Mouse (Mus musculus) kidney, embryonic 15.5 days (tissue): ENCODE results near the gene Tmem120a. TPM values are rescaled to one million over a fixed set of nuclear protein-coding genes. Genes with fewer than 3 reads are reported as not detected.
A peak's percentile ranks its signal among the peaks of the same experiment; 100 is the strongest.

Source experiments
- ATAC-seq: fragments of 200-750 bp; cut with Nextera tagmentation; replicated peaks from 2 replicates; pipeline ENCODE4 v1.8.0; 2017; ENCODE audit warnings: moderate TSS enrichment; ENCODE audit not compliant: low FRiP score
- H3K27ac ChIP-seq: fragments of 300-500 bp; sonication (generic); 2 replicates; pipeline ENCODE4 v1.5.1; 2015; ENCODE audit warnings: mild to moderate bottlenecking, inconsistent platforms
- H3K27me3 ChIP-seq: fragments of 300-500 bp; sonication (generic); 2 replicates; pipeline ENCODE4 v1.6.1; 2015; ENCODE audit warnings: inconsistent platforms
- H3K36me3 ChIP-seq: fragments of 300-500 bp; sonication (generic); 2 replicates; pipeline ENCODE4 v1.6.1; 2015; ENCODE audit warnings: inconsistent platforms
- H3K4me1 ChIP-seq: fragments of 300-500 bp; sonication (generic); 2 replicates; pipeline ENCODE4 v1.6.1; 2015; ENCODE audit warnings: inconsistent platforms
- H3K4me2 ChIP-seq: fragments of 300-500 bp; sonication (generic); 2 replicates; pipeline ENCODE4 v1.6.1; 2015; ENCODE audit warnings: moderate library complexity, mild to moderate bottlenecking, inconsistent platforms
- H3K4me3 ChIP-seq: fragments of 300-500 bp; sonication (generic); replicated peaks from 2 replicates; pipeline ENCODE4 v1.5.1; 2015; ENCODE audit warnings: mild to moderate bottlenecking, inconsistent platforms
- H3K9ac ChIP-seq: fragments of 300-500 bp; sonication (generic); 2 replicates; pipeline ENCODE4 v1.6.1; 2015; ENCODE audit warnings: mild to moderate bottlenecking, inconsistent platforms
- H3K9me3 ChIP-seq: fragments of 300-500 bp; sonication (generic); replicated peaks from 2 replicates; pipeline ENCODE4 v1.6.1; 2016; ENCODE audit warnings: inconsistent platforms
- WGBS: fragments of 180-500 bp; shearing (Covaris S2); methylation state at CpG from one replicate; pipeline ENCODE4 v1.1.7; 2015; ENCODE audit warnings: mixed read lengths; 5-methylcytosine and 5-hydroxymethylcytosine counted together
- microRNA-seq: library from miRNA; unstranded; fragments of <30 nt; microRNA quantifications from one replicate; pipeline ENCODE4, GENCODE M21; 2016
- polyA plus RNA-seq: library from polyadenylated mRNA; unstranded; fragments of >200 nt; fragmentation: Nextera tagmentation; extraction: Ambion mirVana; gene quantifications from 2 replicates; pipeline ENCODE4 v1.2.1, GENCODE M21; 2015

Tmem120a gene
- polyA plus RNA-seq, 1 experiment from 2014 or later: 68.1 TPM

DNA sequence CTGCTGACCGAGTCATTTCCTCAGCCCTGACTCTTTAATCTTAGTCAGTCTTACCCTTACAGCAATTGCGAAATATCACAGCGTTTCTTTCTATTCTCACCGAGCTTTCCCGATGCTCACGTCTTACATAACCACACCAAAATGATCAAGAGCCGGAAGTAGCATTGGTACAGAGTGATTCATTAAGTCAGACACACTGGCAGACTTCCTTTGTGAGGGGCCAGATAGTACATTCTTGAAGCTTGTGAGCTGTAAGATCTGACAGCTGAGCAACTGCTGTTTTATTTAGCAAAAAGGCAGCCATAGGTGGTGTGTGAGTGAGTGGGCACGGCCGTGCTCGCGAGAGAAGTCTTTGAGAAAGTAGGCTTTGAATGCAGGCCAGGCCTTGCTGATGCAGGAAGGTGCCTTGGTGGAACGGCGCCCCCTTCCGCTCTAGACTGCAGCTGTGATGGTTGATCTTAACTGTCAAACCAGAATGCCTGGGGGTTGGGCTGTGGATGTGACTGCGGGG is 41.5 kb downstream of the Tmem120a start:
- ATAC-seq: no peak
- Histone ChIP-seq H3K36me3 (peaks cover 46% of the 10 kb centered on the region), H3K4me1 (no peaks in the 10 kb centered on the region), H3K9ac (no peak overlapping the region), H3K4me2 (no peak overlapping the region), H3K27ac (0 out of 2 replicates have a peak overlapping the region, but pooled peaks have one; percentile 28), H3K9me3 (no peaks in the 10 kb centered on the region), H3K4me3 (no peak overlapping the region), H3K27me3 (no peaks in the 10 kb centered on the region)
- 71% methylated on average over 15 of the region's 15 CpGs for WGBS

DNA sequence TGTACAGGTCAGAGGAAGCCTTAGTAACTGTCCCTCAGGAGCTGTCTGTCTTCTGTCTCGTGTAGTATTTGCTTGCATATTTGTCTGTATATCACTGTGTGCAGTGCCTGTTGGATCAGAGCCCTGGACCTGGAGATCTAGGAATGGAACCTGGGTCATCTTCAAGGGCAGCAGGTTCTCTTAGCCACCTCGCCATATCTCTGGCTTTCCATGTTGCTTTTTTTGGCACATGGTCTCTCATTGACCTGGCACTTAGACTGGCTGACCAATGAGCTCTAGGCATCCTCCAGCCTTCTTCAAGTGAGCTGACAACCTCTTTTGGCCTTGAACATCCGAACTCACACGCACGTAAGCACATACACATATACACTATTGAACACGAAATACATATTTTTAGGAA is 42.1 kb downstream of the Tmem120a start:
- peaks cover 40% of the 10 kb centered on the region for H3K36me3 ChIP-seq
- H3K9ac ChIP-seq: no peak overlapping the region
- no peaks in the 10 kb centered on the region for H3K4me1 ChIP-seq
- H3K27me3 ChIP-seq: no peaks in the 10 kb centered on the region
- no peak overlapping the region for H3K4me2 ChIP-seq
- 0 out of 2 replicates have a peak overlapping the region, but pooled peaks have one; percentile 28 for H3K27ac ChIP-seq
- WGBS: 88% methylated on average over 6 of the region's 6 CpGs
- H3K9me3 ChIP-seq: no peaks in the 10 kb centered on the region
- no peak overlapping the region for H3K4me3 ChIP-seq
- no peak for ATAC-seq

DNA sequence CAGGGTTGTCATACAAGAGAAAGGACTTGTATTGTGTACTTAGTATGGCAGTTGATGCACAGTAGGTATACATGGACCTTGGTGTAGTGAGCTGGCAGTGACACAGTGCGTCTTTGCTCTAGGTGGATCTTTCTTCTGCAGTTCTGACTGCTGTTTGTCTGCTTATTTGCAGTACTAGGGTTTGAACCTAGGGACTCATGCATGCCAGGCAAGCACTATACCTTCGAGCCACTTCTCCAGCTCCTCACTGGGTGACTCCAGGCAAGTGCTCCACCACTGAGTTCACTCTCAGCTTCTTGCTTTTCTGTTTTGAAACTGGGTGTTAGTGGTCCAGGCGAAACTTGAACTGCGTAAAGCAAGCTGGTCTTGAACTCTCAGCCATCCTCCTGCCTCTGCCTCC is 42.6 kb downstream of the Tmem120a start:
- Histone ChIP-seq H3K36me3 (peaks cover 34% of the 10 kb centered on the region), H3K4me1 (no peaks in the 10 kb centered on the region), H3K27ac (no peak overlapping the region), H3K9me3 (no peaks in the 10 kb centered on the region), H3K4me2 (no peak overlapping the region), H3K27me3 (no peaks in the 10 kb centered on the region), H3K4me3 (no peak overlapping the region), H3K9ac (no peak overlapping the region)
- 97% methylated on average over 4 of the region's 4 CpGs for WGBS
- no peak for ATAC-seq

DNA sequence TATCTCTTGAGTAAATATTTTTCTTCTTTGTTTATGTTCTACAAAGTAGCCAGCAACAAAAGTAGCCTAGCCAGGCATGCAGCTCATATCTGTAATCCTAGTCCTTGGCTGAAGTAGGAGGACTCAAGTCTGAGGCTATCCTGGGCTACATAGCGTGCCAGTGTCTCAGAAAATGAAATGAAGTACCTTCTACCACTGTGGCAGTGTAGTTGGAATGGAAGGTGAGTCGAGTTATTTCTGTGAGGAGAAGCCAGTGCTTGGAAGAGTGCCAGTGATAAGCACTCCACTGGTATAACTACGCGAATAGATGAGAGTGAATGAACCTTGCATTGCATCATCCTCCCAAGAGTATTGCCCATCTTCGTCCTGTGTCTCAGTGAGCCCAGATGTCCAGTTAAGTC is 46.5 kb downstream of the Tmem120a start:
- ATAC-seq: no peak
- Histone ChIP-seq H3K36me3 (peaks cover 33% of the 10 kb centered on the region), H3K4me1 (peaks cover 12% of the 10 kb centered on the region), H3K4me2 (no peak overlapping the region), H3K9ac (no peak overlapping the region), H3K4me3 (no peak overlapping the region), H3K9me3 (no peaks in the 10 kb centered on the region), H3K27me3 (no peaks in the 10 kb centered on the region), H3K27ac (no peak overlapping the region)
- WGBS: 90% methylated on average over 5 of the region's 5 CpGs

DNA sequence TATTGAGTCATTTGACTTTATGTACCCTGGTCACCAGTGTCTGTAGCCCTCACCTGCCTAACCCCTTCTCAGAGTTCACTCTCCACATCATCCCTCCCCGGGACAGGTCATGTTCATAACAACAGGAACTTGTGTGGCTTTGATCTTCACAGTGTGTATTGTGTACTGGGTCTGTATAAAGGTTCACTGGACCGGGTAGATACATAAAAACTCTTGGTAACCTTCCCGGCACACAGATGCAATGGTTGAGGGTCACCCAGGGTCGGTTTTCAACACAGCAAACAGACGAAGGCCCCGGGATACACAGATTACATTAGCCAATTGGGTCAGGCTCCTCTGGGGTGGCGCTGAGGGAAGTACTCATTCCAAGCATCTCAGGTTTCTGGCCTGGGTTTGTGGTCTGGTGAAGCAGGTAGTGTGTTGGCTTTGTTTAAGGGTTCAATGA is 48.9 kb downstream of the Tmem120a start:
- peaks cover 15% of the 10 kb centered on the region for H3K4me1 ChIP-seq
- H3K27me3 ChIP-seq: no peaks in the 10 kb centered on the region
- no peak overlapping the region for H3K9ac ChIP-seq
- 57% methylated on average over 7 of the region's 7 CpGs for WGBS
- H3K4me3 ChIP-seq: no peak overlapping the region
- H3K27ac ChIP-seq: no peak overlapping the region
- no peak overlapping the region for H3K4me2 ChIP-seq
- H3K36me3 ChIP-seq: peaks cover 15% of the 10 kb centered on the region
- no peaks in the 10 kb centered on the region for H3K9me3 ChIP-seq
- no peak; the same call in 1 of the 2 replicates for ATAC-seq

DNA sequence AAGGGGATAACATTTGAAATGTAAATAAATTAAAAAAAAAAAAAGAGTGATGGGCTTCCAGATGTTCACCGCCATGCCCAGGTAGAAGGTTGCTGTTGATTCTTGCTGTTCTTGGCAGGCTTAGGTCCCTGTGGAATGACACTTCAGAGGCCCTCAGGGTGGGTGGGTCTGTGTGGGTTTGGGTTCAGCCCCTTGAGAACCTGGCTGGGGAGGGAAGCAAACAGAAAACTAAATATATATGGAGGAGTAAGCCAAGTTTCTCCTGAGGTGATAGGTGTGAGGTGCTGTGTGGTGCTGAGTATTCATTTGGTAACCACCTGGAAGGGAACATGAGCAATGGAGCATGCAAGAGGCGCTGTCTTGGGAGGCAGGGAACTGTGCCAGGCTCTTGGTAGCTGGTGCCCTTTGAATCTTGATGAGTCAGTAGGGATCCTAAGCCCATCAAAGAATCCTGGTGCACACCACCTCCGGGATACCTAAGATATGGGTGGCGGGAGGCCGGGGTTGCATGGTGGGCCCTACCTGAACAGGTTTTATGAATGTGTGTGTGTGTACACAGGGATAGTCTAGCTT is 50.9 kb downstream of the Tmem120a start:
- no peak for ATAC-seq
- Histone ChIP-seq H3K27me3 (no peaks in the 10 kb centered on the region), H3K4me2 (no peak overlapping the region), H3K9ac (no peak overlapping the region), H3K4me1 (peaks cover 26% of the 10 kb centered on the region), H3K36me3 (0 out of 2 replicates have a peak, but pooled peaks cover under 1% of the 10 kb centered on the region), H3K9me3 (no peaks in the 10 kb centered on the region), H3K27ac (no peak overlapping the region), H3K4me3 (no peak overlapping the region)
- 89% methylated on average over 5 of the region's 5 CpGs for WGBS

DNA sequence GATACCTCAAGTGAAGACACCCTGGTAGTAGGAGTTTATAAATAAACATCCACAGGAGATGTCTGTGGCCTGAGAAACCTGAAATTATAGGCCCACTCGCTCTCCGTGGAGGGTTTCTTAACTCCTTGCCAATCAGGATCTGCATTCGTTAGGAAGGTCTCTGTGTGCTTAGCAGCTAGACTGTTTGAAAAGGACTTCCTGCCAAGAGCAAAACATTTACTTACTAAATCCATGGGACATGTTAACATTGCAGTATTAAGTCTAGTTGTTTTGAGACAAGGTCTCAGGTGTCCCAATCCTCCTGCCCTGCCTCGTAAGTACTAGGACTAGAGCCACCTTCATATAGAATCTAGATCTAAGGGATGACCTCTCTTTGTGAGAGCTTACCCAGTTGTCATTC is 53.0 kb downstream of the Tmem120a start:
- 90% methylated on average over 4 of the region's 4 CpGs for WGBS

DNA sequence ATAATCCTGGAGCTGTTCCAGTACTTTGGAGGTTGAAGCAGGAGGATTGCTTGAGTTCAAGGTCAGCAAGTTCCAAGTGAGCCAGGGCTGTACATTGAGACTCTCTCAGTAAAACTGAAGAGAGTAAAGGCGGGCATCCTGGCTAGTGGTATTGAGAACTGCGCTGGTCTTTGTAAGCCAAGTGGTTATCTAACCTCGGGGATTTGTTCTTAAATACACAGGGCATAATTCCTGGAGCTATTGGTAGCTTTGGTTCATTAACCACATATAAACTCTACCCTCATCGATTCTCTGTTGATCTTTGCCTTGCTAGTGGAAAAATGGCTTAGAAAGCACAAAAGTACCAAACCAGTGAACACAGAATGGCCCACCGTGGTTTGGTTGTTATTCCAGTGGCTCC is 53.8 kb downstream of the Tmem120a start:
- H3K9me3 ChIP-seq: no peaks in the 10 kb centered on the region
- H3K36me3 ChIP-seq: no peaks in the 10 kb centered on the region
- 72% methylated on average over 5 of the region's 5 CpGs for WGBS
- peak overlapping the region; percentile 95 for H3K4me2 ChIP-seq
- ATAC-seq: no peak
- H3K9ac ChIP-seq: no peak overlapping the region
- H3K27me3 ChIP-seq: no peaks in the 10 kb centered on the region
- peak overlapping the region; percentile 68 for H3K4me3 ChIP-seq
- H3K4me1 ChIP-seq: peaks cover 29% of the 10 kb centered on the region
- no peak overlapping the region for H3K27ac ChIP-seq

More for the DNA sequence above, 53.0 kb downstream of the Tmem120a start:
- no peaks in the 10 kb centered on the region for H3K27me3 ChIP-seq
- H3K36me3 ChIP-seq: no peaks in the 10 kb centered on the region
- no peaks in the 10 kb centered on the region for H3K9me3 ChIP-seq
- no peak overlapping the region for H3K9ac ChIP-seq
- no peak for ATAC-seq
- H3K4me1 ChIP-seq: peaks cover 32% of the 10 kb centered on the region
- H3K4me2 ChIP-seq: no peak overlapping the region
- no peak overlapping the region for H3K27ac ChIP-seq
- no peak overlapping the region for H3K4me3 ChIP-seq

Small RNA genes within 50 kb of the gene (microRNA-seq; reads per million reads assigned to microRNA genes)
- gene Mir7034: not detected

Other genes with a start within 250 kb of the Tmem120a start
- gene Hip1, start 199.3 kb downstream of the Tmem120a start, polyA plus RNA-seq: 43.2 and 45.2 TPM in 2 replicates
- not detected in 2 replicates for gene Ccl26, start 180.9 kb downstream of the Tmem120a start, polyA plus RNA-seq
- 1.9 and 2.4 TPM in 2 replicates for gene Ccl24, start 171.4 kb downstream of the Tmem120a start, polyA plus RNA-seq
- 45.9 and 51.9 TPM in 2 replicates for gene Rhbdd2, start 111.8 kb downstream of the Tmem120a start, polyA plus RNA-seq
- gene Por, start 74.4 kb downstream of the Tmem120a start, polyA plus RNA-seq: 78.2 and 89.0 TPM in 2 replicates
- gene Styxl1, start 33.9 kb upstream of the Tmem120a start, polyA plus RNA-seq: 0.17 and 0.39 TPM in 2 replicates
- 568 and 588 TPM in 2 replicates for gene Mdh2, start 34.0 kb upstream of the Tmem120a start, polyA plus RNA-seq
- 0.55 and 1.2 TPM in 2 replicates for gene Srrm3, start 62.4 kb upstream of the Tmem120a start, polyA plus RNA-seq
- gene Hspb1, start 143.5 kb upstream of the Tmem120a start, polyA plus RNA-seq: 70.0 and 72.9 TPM in 2 replicates
- 179 and 189 TPM in 2 replicates for gene Ywhag, start 190.2 kb upstream of the Tmem120a start, polyA plus RNA-seq
- gene Ssc4d, start 230.1 kb upstream of the Tmem120a start, polyA plus RNA-seq: 9.6 and 10.1 TPM in 2 replicates
- gene Zp3, start 235.7 kb upstream of the Tmem120a start, polyA plus RNA-seq: 0.30 TPM in 1 of 2 replicates, not detected in the other